Mouse (Mus musculus) ES-E14 (cell line): Measurements from ENCODE around the gene Rtkn2. TPM values are rescaled to one million over a fixed set of nuclear protein-coding genes. Genes with fewer than 3 reads are reported as not detected.

Experiments used
- DNase-seq: peaks from one replicate; pipeline ENCODE4 v3.0.0-alpha.2; 2013; ENCODE audit warnings: low read depth, low spot score
- H3K27ac ChIP-seq: 2 replicates; pipeline ENCODE4 v1.5.1; 2012; ENCODE audit warnings: low read depth, mild to moderate bottlenecking, low read length, moderate library complexity, mixed read lengths; ENCODE audit not compliant: poor library complexity, insufficient read depth, severe bottlenecking
- H3K36me3 ChIP-seq: 2 replicates; pipeline ENCODE4 v1.6.1; 2012; ENCODE audit warnings: mild to moderate bottlenecking, low read length, moderate library complexity, mixed read lengths; ENCODE audit not compliant: control insufficient read depth, poor library complexity, insufficient read depth, severe bottlenecking
- H3K4me1 ChIP-seq, 2 experiments: fragments of 150-350 bp in 1 of 2; sonication (generic) in 1 of 2; 2 replicates each; pipeline ENCODE4 v1.6.1; 2012; ENCODE audit warnings: low read length in 2 of 2, mild to moderate bottlenecking in 1 of 2, mixed read lengths in 1 of 2; ENCODE audit not compliant: control insufficient read depth in 2 of 2, insufficient read depth in 2 of 2, poor library complexity in 1 of 2
- H3K4me3 ChIP-seq, 2 experiments: fragments of 150-350 bp in 1 of 2; sonication (generic) in 1 of 2; 2 replicates each; pipeline ENCODE4 v1.5.1; 2012; ENCODE audit warnings: low read length in 2 of 2, low read depth in 1 of 2, mild to moderate bottlenecking in 1 of 2, mixed read lengths in 1 of 2; ENCODE audit not compliant: insufficient read depth in 1 of 2, poor library complexity in 1 of 2, severe bottlenecking in 1 of 2
- H3K9ac ChIP-seq: 2 replicates; pipeline ENCODE4 v1.6.1; 2012; ENCODE audit warnings: low read depth, mild to moderate bottlenecking, low read length, mixed read lengths; ENCODE audit not compliant: poor library complexity, insufficient read depth, severe bottlenecking
- H3K9me3 ChIP-seq: fragments of 150-350 bp; sonication (generic); 2 replicates; pipeline ENCODE4 v1.6.1; 2012; ENCODE audit warnings: low read depth, mild to moderate bottlenecking, low read length; ENCODE audit not compliant: control insufficient read depth, insufficient read depth
- CHD2 ChIP-seq: IDR thresholded peaks from 2 replicates; pipeline ENCODE4 v1.6.1; 2014; ENCODE audit warnings: mild to moderate bottlenecking, low read depth, low read length, inconsistent platforms
- HCFC1 ChIP-seq: IDR thresholded peaks from 2 replicates; pipeline ENCODE4 v1.6.1; 2012; ENCODE audit warnings: low read length, inconsistent platforms, borderline replicate concordance; ENCODE audit not compliant: insufficient read depth
- MAFK ChIP-seq: IDR thresholded peaks from 2 replicates; pipeline ENCODE4 v1.6.1; 2014; ENCODE audit warnings: mild to moderate bottlenecking, low read depth, low read length, inconsistent platforms; ENCODE audit not compliant: insufficient read depth
- ZC3H11A ChIP-seq: IDR thresholded peaks from 2 replicates; pipeline ENCODE4 v1.6.1; 2012; ENCODE audit warnings: low read depth, mild to moderate bottlenecking, inconsistent platforms, low read length, borderline replicate concordance
- ZNF384 ChIP-seq: IDR thresholded peaks from 2 replicates; pipeline ENCODE4 v1.6.1; 2012; ENCODE audit warnings: low read depth, low read length, inconsistent platforms
- in situ Hi-C, 2 experiments: fragments of 600-800 bp; cut with MboI; formaldehyde crosslinking; loops; one replicate each; pipeline ENCODE4 v1.15.1; 2025; ENCODE audit warnings: low sequenced_read_pairs in 2 of 2, inconsistent platforms in 1 of 2; ENCODE audit not compliant: unreplicated experiment in 2 of 2
- total RNA-seq: library from RNA; depleted of rRNA; stranded (reverse); fragments of 300-350 nt; gene quantifications from 2 replicates; pipeline ENCODE4 v1.2.3, GENCODE M21; 2012

Rtkn2 gene
- total RNA-seq, 1 experiment: 6.0 TPM

GRCm38 (mm10) chr10:67998116-67998635 lies 18.8 kb downstream of the Rtkn2 start:
- in situ Hi-C loops: no loop called here
- H3K9ac ChIP-seq: no peak overlapping the region; the same call in 1 of the 2 replicates
- H3K4me3 ChIP-seq: peak overlapping the region in 1 of 2 experiments; percentile 48; a peak in 2 of 4 replicates
- H3K27ac ChIP-seq: no peak overlapping the region
- H3K4me1 ChIP-seq: 0 out of 4 replicates have a peak, but pooled peaks cover 0 to 1% of the 10 kb centered on the region in 2 experiments
- TF ChIP-seq MAFK (no peak), CHD2 (no peak), ZNF384 (no peak), ZC3H11A (0 out of 2 replicates have a peak, but pooled peaks have one; percentile 13), HCFC1 (peak; percentile 29; the same call in 1 of the 2 replicates)
- no peaks in the 10 kb centered on the region for H3K9me3 ChIP-seq
- H3K36me3 ChIP-seq: peaks cover 2% of the 10 kb centered on the region; the same call in 1 of the 2 replicates
- peak; percentile 90 for DNase-seq

- in situ Hi-C loops: no loop called here
- Histone ChIP-seq H3K27ac (no peak overlapping the region), H3K36me3 (peaks cover under 1% of the 10 kb centered on the region; the same call in 1 of the 2 replicates), H3K4me1 (0 out of 4 replicates have a peak, but pooled peaks cover 0 to 1% of the 10 kb centered on the region in 2 experiments), H3K9ac (no peak overlapping the region), H3K4me3 (no peak overlapping the region), H3K9me3 (no peaks in the 10 kb centered on the region)
- TF ChIP-seq ZC3H11A: no peak
- TF ChIP-seq MAFK: peak; percentile 65
- no peak for DNase-seq
These were observed 19.8 kb downstream of the Rtkn2 start for GRCm38 (mm10) chr10:67999170-67999569.

GRCm38 (mm10) chr10:68001456-68001855 lies 22.1 kb downstream of the Rtkn2 start:
- no peak for TF ChIP-seq ZNF384
- no peak for TF ChIP-seq CHD2
- no peak for TF ChIP-seq MAFK
- no peak for TF ChIP-seq ZC3H11A
- TF ChIP-seq HCFC1: no peak
- Histone ChIP-seq H3K9me3 (no peaks in the 10 kb centered on the region), H3K27ac (no peak overlapping the region), H3K4me1 (0 out of 4 replicates have a peak, but pooled peaks cover 0 to 1% of the 10 kb centered on the region in 2 experiments), H3K4me3 (no peak overlapping the region), H3K36me3 (no peaks in the 10 kb centered on the region), H3K9ac (no peak overlapping the region)
- in situ Hi-C loops: no loop called here
- DNase-seq: peak; percentile 50

- H3K9ac ChIP-seq: no peak overlapping the region
- DNase-seq: no peak
- TF ChIP-seq HCFC1: no peak
- TF ChIP-seq MAFK: no peak
- no peak for TF ChIP-seq ZC3H11A
- TF ChIP-seq CHD2: no peak
- TF ChIP-seq ZNF384: no peak
- H3K27ac ChIP-seq: no peak overlapping the region
- H3K4me1 ChIP-seq: 0 out of 4 replicates have a peak, but pooled peaks cover 0 to 2% of the 10 kb centered on the region in 2 experiments
- no peak overlapping the region for H3K4me3 ChIP-seq
- no peaks in the 10 kb centered on the region for H3K9me3 ChIP-seq
- in situ Hi-C loops: no loop called here
- peaks cover 3% of the 10 kb centered on the region; the same call in 1 of the 2 replicates for H3K36me3 ChIP-seq
These were observed 24.5 kb downstream of the Rtkn2 start for GRCm38 (mm10) chr10:68003651-68004422.
